Mouse (Mus musculus): ENCODE data around the gene Entpd5.
A peak's percentile ranks its signal among the peaks of the same experiment; 100 is the strongest.

Gene Entpd5

GRCm38 (mm10) chr12:84408819-84409507, at the start of gene Entpd5, which contains the start of gene Bbof1:
Entpd5 (minus strand) TSS chr12:84409029.
Bbof1 (plus strand) TSS chr12:84409071.
- DNase-seq: peak; percentile 93 to 95

- DNase-seq: no peak
Measured at GRCm38 (mm10) chr12:84456911-84457310, 48.1 kb upstream of the Entpd5 start.

- DNase-seq: no peak
Measured at GRCm38 (mm10) chr12:84451801-84452200, 43.0 kb upstream of the Entpd5 start.

GRCm38 (mm10) chr12:84450718-84451646, 42.2 kb upstream of the Entpd5 start, which contains the start of the genes Aldh6a1 and Lin52:
Aldh6a1 (minus strand) TSS chr12:84451004.
Lin52 (plus strand) TSS chr12:84451422.
- DNase-seq: peak; percentile 96 to 98

- peak in 1 of 2 experiments; percentile 44 for DNase-seq
Measured at GRCm38 (mm10) chr12:84450351-84450717, 41.5 kb upstream of the Entpd5 start.

- DNase-seq: peak in 1 of 2 experiments; percentile 7
Measured at GRCm38 (mm10) chr12:84449887-84450286, 41.1 kb upstream of the Entpd5 start.

- no peak for DNase-seq
Measured at GRCm38 (mm10) chr12:84448181-84448580, 39.4 kb upstream of the Entpd5 start.

- DNase-seq: no peak
Measured at GRCm38 (mm10) chr12:84447386-84447785, 38.6 kb upstream of the Entpd5 start.

GRCm38 (mm10) chr12:84442526-84442925, 33.7 kb upstream of the Entpd5 start:
- DNase-seq: no peak

- no peak for DNase-seq
Measured at GRCm38 (mm10) chr12:84438697-84439096, 29.9 kb upstream of the Entpd5 start.

- DNase-seq: no peak
Measured at GRCm38 (mm10) chr12:84429825-84430224, 21.0 kb upstream of the Entpd5 start.

GRCm38 (mm10) chr12:84423990-84424389, 15.2 kb upstream of the Entpd5 start:
- DNase-seq: no peak

GRCm38 (mm10) chr12:84417605-84417922, 8.7 kb upstream of the Entpd5 start:
- DNase-seq: no peak

- DNase-seq: peak; percentile 89 to 93
Measured at GRCm38 (mm10) chr12:84416834-84417604, 8.2 kb upstream of the Entpd5 start, which contains the start of gene Rnf113a2. Rnf113a2 (plus strand) TSS chr12:84417196.

- DNase-seq: peak; percentile 18 to 23
Measured at GRCm38 (mm10) chr12:84407874-84408818, 683 bp downstream of the Entpd5 start.

- DNase-seq: no peak
Measured at GRCm38 (mm10) chr12:84407259-84407658, 1.6 kb downstream of the Entpd5 start.

- DNase-seq: no peak
Measured at GRCm38 (mm10) chr12:84404541-84404940, 4.3 kb downstream of the Entpd5 start.

GRCm38 (mm10) chr12:84402923-84403322, 5.9 kb downstream of the Entpd5 start:
- DNase-seq: no peak

- DNase-seq: peak; percentile 17 to 37
Measured at GRCm38 (mm10) chr12:84400653-84401052, 8.2 kb downstream of the Entpd5 start.

GRCm38 (mm10) chr12:84400068-84400467, 8.8 kb downstream of the Entpd5 start:
- DNase-seq: no peak

- DNase-seq: peak; percentile 14 to 31
Measured at GRCm38 (mm10) chr12:84399663-84400062, 9.2 kb downstream of the Entpd5 start.

- no peak for DNase-seq
Measured at GRCm38 (mm10) chr12:84399135-84399534, 9.7 kb downstream of the Entpd5 start.
